Mouse (Mus musculus): ENCODE results near the gene Rnf225.

The Rnf225 gene

GRCm38 (mm10) chr7:12980291-12980690 lies 53.1 kb downstream of the Rnf225 start:
- no peak for DNase-seq (ENCODE audit: low spot score)
